Mouse (Mus musculus) spleen, adult 12 weeks (tissue): ENCODE results near the gene Acvr1.

Source experiments
- DNase-seq: peaks from one replicate; pipeline ENCODE4 v3.0.0; 2022; ENCODE audit warnings: low spot score

Gene Acvr1

DNA sequence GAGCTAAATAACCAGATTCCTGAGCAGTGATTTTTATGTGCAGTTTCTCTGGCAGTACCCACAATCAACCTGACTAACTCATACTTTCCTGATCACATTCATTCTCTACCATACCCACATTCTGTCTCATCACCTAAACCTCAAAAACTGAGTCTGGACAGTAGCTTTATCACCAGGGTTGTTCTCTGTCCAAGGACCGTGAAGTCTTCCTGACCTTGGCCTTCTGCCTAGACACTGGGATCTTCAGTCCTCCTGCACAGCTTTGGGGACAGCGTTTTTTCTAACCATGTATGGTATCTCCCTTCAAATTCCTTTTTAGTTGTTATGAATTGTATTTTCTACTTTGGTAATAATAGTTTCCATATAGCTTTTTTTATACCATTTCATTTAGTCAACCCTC, 163.5 kb downstream of the Acvr1 start:
- no peak for DNase-seq

DNA sequence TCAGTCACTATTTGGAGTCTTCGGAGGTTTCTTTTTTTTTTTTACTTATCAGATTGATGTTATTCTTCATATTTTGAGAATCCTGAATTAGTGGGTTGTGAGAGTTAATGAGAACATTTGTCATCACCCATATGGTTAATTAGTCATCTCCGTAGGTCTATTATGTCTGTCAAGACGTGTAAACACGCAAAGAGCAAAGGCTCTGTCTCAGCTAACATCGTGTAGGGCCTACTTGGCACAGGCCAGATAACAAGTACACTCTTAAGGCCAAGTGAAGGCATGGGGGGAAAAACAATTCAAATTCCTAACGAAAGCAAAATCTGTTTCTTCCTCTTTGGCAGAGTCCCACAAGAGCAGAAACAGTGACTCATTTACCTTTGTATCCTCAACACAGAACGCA, 178.4 kb downstream of the Acvr1 start:
- no peak for DNase-seq

DNA sequence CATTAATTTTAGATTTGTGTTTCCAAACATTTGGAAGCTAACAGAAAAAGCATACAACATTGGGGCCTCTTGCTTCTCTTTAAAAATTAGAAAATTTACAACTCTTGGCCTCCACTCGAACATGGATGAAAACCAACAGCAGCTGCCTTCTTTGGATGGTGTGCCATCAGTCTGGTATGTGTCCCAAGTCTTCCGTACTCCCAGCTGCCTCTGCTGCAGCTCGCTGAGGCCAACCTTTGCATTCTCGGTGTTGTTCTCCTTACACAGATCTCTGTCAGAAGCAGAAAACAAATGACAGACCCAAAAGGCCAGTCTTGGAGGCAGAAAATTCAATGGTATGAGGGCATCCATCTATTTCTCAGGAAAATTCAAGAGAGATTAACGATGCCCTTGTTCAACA, 186.9 kb downstream of the Acvr1 start:
- DNase-seq: no peak

DNA sequence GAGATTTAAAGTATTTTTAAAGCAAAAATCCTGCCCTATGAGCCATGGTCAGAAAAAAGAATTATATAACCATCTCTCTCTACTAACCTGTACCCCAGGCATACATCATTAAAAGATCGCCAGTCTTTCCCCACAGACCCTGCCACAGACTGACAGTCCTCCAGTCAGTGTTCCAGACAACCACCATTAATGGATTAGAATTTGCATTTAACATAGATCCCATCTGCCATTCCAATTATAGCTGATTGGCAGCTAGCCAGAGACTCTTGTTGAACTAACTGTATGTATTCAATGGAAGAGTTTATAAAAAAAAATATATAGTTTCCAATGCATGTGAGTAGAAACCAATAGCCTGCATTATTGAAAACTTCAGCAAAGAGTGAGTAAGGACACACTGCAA, 187.5 kb downstream of the Acvr1 start:
- DNase-seq: no peak

DNA sequence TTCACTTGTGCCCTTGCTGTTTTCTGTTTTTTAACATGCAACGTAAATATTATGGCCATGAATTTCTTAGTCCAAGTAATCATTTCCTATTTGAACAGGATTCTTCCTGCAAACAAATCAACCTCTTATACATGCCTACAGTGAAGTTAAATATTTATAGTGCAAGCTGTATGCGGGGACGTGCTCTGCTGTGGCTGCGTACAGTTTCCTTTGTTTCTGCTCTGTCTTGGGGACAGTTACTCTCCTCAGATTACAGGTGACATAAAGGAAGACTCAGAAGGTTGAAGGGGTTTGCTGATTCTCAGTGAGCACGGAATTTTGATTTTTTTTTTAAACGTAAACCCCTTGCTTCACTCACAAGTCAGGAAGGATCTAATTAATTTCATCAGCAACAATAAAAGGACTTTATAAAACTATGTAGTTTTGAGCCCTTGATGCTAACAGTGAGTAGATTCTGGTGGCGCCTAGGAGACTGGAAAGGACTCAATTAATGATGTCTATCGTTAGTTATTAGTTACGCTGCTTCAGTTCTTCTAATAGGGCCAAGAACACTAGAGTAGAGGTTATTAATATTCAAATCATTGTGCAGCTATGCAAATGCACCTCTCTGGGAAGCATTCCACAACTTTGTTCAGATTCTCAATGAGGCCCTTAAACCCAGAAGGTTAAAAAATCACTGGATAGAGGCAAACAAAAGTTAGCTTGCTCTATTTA, 189.4 kb downstream of the Acvr1 start:
- DNase-seq: no peak

DNA sequence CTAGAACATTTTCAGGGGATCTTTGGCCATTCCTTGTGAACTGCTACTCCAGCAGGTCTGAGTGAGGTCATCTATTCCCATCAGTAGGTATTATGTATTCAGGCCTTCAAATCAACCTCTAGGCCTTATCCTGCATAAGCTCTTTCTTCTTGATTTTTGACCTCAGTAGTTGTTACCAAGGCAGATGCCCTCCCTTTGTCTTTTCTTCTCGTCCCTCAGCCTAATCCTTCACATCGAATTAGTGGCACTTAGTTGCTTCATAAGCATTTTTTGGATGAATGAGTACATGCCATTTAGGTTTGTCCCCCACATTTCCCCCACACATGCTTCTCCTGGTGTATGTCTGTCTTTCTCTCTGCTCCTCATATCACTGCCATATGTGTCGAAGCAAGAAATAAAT, 200.8 kb downstream of the Acvr1 start:
- no peak for DNase-seq

DNA sequence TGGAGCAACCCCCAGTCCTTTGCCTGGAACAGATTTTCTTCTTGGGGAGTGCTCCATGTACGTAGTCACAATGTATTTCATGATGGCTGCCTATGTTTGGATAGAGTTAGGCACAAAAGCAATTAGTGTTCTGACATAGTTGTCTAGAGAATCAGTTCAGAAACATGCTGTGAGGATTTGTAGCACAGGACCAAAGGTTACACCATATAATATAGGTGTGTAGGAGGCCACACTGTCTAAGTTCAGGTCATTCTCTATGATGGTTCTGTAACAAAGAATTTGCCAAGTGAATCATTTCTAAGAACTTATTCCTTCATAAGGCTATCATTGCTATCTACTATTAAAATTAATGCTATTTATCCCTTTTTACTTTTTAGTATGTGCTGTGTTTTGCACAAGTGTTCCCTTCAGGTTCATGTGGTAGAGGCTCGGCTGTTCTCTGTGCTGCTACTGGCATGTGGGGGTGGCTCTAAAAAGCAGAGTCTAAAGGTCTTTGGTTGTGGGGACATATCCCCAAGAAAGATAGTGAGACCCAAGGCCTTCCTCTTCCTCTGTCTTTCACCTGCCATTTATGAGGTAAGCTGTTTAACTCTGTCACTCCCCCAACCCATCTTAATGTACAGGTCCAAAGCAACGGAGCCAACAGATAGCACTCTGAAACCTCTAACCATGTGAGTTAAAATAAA, 205.5 kb downstream of the Acvr1 start:
- no peak for DNase-seq

DNA sequence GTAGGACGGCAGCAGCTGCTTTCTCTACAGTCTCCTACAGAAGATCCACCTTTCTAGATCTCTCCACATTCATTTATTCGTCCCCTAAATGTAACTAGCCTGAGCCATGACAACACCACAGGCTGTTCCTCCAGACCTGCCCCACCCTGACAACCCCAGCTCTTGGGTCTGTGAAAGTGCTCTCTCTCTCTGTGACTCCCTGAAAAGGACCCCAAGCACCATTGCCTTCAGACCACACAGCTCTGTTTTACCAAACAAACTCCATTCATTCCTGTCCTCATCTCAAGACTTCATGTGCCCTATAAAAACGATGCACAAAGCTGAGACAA, 208.9 kb downstream of the Acvr1 start:
- no peak for DNase-seq

DNA sequence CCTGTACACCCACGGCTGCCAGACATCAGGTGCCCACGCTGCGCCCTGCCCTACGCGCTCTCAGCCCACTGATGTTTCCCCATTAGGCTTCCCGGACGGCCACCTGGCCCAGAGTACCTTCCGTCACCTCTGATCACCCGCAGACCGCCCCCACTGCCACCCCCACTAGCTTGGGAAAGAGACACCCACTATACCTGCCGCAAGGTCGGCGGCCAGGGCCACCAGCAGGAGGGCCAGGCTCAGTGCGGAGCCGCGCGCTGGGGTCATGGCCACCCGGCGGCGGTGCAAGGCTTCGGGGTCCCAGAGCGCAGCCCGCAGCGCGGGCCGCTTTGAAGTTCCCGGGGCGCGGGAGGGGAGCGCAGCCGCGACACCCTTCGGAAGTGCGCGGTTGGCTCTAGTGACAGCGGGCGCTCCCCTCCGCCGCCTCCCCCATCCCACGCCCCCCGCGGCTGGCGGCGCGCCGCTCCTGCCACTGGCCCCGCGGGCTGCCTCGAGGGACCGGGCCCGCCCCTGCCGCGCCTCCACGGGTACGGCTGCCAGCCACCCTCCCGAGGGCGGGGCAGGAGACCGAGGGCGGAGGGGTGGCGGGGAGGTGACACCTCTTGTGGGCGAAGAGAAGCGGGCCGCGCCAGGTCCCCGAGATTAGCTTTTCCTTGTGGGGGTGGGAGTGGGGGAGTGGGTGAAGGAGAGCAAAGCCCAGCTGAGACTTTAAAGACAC, 209.4 kb downstream of the Acvr1 start, which contains the start of gene Acvr1c:
TSS of gene Acvr1c (minus strand) at position 482 of the 718 bp plus-strand sequence.
- DNase-seq: no peak

DNA sequence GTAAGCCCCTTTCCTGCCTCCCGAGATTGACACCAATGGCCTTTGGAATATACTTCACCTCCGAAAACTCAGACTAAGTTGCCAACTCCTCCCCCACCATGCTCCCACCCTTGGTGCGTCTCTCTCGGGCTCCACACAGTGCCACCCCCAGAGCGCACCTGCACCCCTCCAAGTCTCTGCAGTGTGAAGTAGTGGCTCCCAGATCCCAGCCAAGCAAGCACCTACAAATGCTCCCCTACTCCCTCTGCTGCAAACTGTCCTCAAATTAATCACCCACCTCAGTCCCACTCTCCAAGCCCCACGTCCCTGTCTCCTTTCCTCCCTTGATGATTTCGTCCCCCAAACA, 209.9 kb downstream of the Acvr1 start:
- no peak for DNase-seq

DNA sequence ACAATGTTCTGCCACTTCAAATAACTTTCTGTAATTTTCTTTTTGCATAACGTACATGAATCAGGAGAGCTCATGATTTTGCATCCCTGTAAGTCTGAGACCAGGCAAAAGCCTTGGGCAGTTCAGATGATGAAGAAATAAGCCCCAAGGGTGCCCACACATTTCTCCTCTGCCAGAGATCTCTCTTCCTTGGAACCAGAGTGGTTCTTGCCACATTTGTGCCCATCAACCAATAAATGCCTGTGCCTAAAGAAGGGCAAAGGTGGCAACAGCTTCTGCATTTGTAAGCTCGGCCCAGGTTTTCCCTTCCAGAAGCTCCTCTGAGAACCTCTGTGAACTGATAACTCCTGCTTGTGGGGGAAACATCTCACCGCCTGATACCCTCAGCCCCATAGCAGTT, 212.6 kb downstream of the Acvr1 start:
- no peak for DNase-seq

DNA sequence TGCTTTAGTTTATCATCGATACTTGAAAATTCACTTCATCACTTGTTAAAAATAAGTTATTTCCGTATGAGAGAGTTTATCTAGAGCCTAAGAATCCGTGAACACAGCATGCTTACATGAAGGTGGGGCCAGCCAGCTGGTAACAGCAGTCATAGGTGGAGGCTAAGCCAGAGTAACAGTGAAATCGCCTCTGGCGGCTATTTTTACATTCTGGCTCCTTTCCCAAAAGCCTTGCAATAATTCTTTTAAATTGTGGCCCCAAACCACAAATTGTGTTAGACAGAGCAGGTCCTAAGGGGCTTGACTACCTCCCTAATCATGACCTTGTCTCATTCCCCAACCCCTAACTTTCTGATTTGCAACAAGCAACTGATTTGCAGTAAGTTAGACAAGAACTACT, 214.1 kb downstream of the Acvr1 start:
- no peak for DNase-seq

DNA sequence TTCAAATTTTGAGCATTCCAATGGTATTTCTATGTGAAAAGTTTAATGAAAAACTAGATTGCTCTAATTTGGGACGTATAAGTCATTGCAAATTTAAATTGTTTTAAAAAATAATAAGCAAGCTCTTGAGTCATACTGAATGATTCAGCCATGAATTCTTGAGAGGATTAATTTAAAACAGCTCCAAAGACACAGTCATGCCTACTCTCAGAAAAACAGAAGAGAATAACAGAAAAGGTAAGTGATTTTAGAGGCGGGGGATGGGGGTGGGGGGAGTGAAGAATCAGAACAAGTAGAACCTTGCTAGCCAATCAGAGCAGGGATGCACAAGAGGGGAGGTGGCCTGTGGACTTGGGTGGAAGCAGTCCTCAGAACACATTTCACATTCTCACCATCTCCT, 216.3 kb downstream of the Acvr1 start:
- no peak for DNase-seq
